In genomic region chrX:152743642-152744041, GRCm38 (mm10) we compare ENCODE assay signal across 30 mouse cellular contexts. TPM values are rescaled to one million over a fixed set of nuclear protein-coding genes. Genes with fewer than 3 reads are reported as not detected.
DNase-seq lines count a peak whose midpoint lies in the region; ATAC-seq and TF ChIP-seq lines count a peak whose summit lies in the region.
"Had no signal": no experiment of that assay in that cellular context is flagged by ENCODE, and none has a peak within 500 bp of the region (broad histone marks: within the 10 kb centered on the region; RNA-seq: fewer than 3 reads in every experiment).

No protein-coding gene starts in this region.

- H3K36me3 ChIP-seq in heart, embryonic 12.5 days: no peaks in the 10 kb centered on the region
- no peaks in the 10 kb centered on the region for H3K36me3 ChIP-seq in heart, embryonic 15.5 days
- no peaks in the 10 kb centered on the region for H3K36me3 ChIP-seq in kidney, embryonic 16.5 days (ENCODE audit: insufficient read depth, low read length)
- no peaks in the 10 kb centered on the region for H3K36me3 ChIP-seq in lung, embryonic 16.5 days (ENCODE audit: control insufficient read depth, insufficient read depth, low read length)
- H3K36me3 ChIP-seq: embryonic facial prominence, embryonic 10.5 days; embryonic facial prominence, embryonic 13.5 days; forebrain, embryonic 12.5 days; forebrain, embryonic 15.5 days; heart, embryonic 10.5 days; hindbrain, embryonic 10.5 days; hindbrain, embryonic 13.5 days; intestine, embryonic 15.5 days had no signal

- H3K4me1 ChIP-seq in heart, embryonic 12.5 days (replicated peaks): peaks cover 15% of the 10 kb centered on the region
- H3K4me1 ChIP-seq in heart, embryonic 15.5 days (replicated peaks): no peaks in the 10 kb centered on the region; the same call in 1 of the 2 replicates
- H3K4me1 ChIP-seq in kidney, embryonic 16.5 days (ENCODE audit: insufficient read depth, low read length): no peaks in the 10 kb centered on the region
- no peaks in the 10 kb centered on the region for H3K4me1 ChIP-seq in lung, embryonic 16.5 days (replicated peaks; ENCODE audit: control insufficient read depth, insufficient read depth, low read length)
- no peaks in the 10 kb centered on the region for H3K4me1 ChIP-seq in lung, adult 2 months (ENCODE audit: control insufficient read depth, insufficient read depth, low read length)
- H3K4me1 ChIP-seq: embryonic facial prominence, embryonic 10.5 days; embryonic facial prominence, embryonic 13.5 days; forebrain, embryonic 12.5 days; forebrain, embryonic 15.5 days; hindbrain, embryonic 10.5 days; hindbrain, embryonic 13.5 days; intestine, embryonic 15.5 days had no signal

- TF ChIP-seq POLR2A in lung, adult 2 months (IDR thresholded peaks at IDR 0.05; ENCODE audit: borderline replicate concordance, extremely low read depth, low read depth, low read length): no peak

- TF ChIP-seq CTCF in lung, adult 2 months (IDR thresholded peaks at IDR 0.05; ENCODE audit: insufficient read depth, low read length): no peak

- no peak for DNase-seq in heart, postnatal 4 days
- no peak for DNase-seq in heart, postnatal 36 days
- no peak for DNase-seq in kidney, postnatal 10 days
- no peak for DNase-seq in lung, adult 2 months
- DNase-seq: adrenal gland, adult 8-10 months; adrenal gland, postnatal 25 days; cerebellum, adult 11-12 months; cerebellum, adult 8-10 months; cerebellum, postnatal 10 days; cerebellum, postnatal 36 days; embryo, embryonic 11 days; gastrocnemius, postnatal 25 days; heart, adult 18-20 months had no signal

- no peak overlapping the region for H3K4me3 ChIP-seq in heart, embryonic 12.5 days
- no peak overlapping the region for H3K4me3 ChIP-seq in heart, embryonic 15.5 days
- H3K4me3 ChIP-seq in kidney, embryonic 16.5 days (ENCODE audit: low read length): no peak overlapping the region
- no peak overlapping the region for H3K4me3 ChIP-seq in lung, embryonic 16.5 days (ENCODE audit: low read length)
- H3K4me3 ChIP-seq in lung, adult 2 months (replicated peaks; ENCODE audit: extremely low read depth, low read depth, low read length): no peak overlapping the region
- H3K4me3 ChIP-seq: embryonic facial prominence, embryonic 10.5 days; embryonic facial prominence, embryonic 13.5 days; forebrain, embryonic 12.5 days; forebrain, embryonic 15.5 days; heart, embryonic 10.5 days; hindbrain, embryonic 10.5 days; hindbrain, embryonic 13.5 days; intestine, embryonic 15.5 days had no signal

- 0 out of 2 replicates have a peak overlapping the region, but pooled peaks have one; percentile 33 for H3K27ac ChIP-seq in heart, embryonic 12.5 days (ENCODE audit: poor library complexity, severe bottlenecking)
- 0 out of 2 replicates have a peak overlapping the region, but pooled peaks have one; percentile 37 for H3K27ac ChIP-seq in heart, embryonic 15.5 days
- H3K27ac ChIP-seq in kidney, embryonic 16.5 days (ENCODE audit: low read length): 0 out of 2 replicates have a peak overlapping the region, but pooled peaks have one; percentile 29
- peak overlapping the region; percentile 59; the same call in 1 of the 2 replicates for H3K27ac ChIP-seq in lung, embryonic 16.5 days (ENCODE audit: low read length)
- H3K27ac ChIP-seq: embryonic facial prominence, embryonic 10.5 days; embryonic facial prominence, embryonic 13.5 days; forebrain, embryonic 12.5 days; forebrain, embryonic 15.5 days; heart, embryonic 10.5 days; hindbrain, embryonic 10.5 days; hindbrain, embryonic 13.5 days; intestine, embryonic 15.5 days had no signal

- 0 out of 2 replicates have a peak, but pooled peaks have one; percentile 36 for ATAC-seq in heart, embryonic 12.5 days (ENCODE audit: insufficient number of reproducible peaks, low FRiP score)
- no peak for ATAC-seq in heart, embryonic 15.5 days (replicated peaks; ENCODE audit: insufficient number of reproducible peaks, insufficient read depth, low FRiP score, low read depth)
- no peak for ATAC-seq in kidney, embryonic 16.5 days (ENCODE audit: low FRiP score, low TSS enrichment)
- ATAC-seq in lung, embryonic 16.5 days (ENCODE audit: low read depth): peak; percentile 52; the same call in 1 of the 2 replicates
- ATAC-seq: activated CD4-positive, CD25-positive, alpha-beta regulatory T cell, adult 4 months; forebrain, embryonic 15.5 days; hindbrain, embryonic 16.5 days; intestine, embryonic 15.5 days had no signal

- no peak overlapping the region for H3K9ac ChIP-seq in heart, embryonic 12.5 days
- H3K9ac ChIP-seq in heart, embryonic 15.5 days: no peak overlapping the region
- H3K9ac ChIP-seq in kidney, embryonic 16.5 days (replicated peaks; ENCODE audit: low read length): no peak overlapping the region
- no peak overlapping the region for H3K9ac ChIP-seq in lung, embryonic 16.5 days (ENCODE audit: low read length)
- H3K9ac ChIP-seq: embryonic facial prominence, embryonic 13.5 days; forebrain, embryonic 12.5 days; forebrain, embryonic 15.5 days; hindbrain, embryonic 13.5 days; intestine, embryonic 15.5 days had no signal

- intact Hi-C loops in heart, postnatal 36 days (cut with DNase I): no loop called here

- no peaks in the 10 kb centered on the region for H3K9me3 ChIP-seq in heart, embryonic 12.5 days (replicated peaks)
- no peaks in the 10 kb centered on the region for H3K9me3 ChIP-seq in heart, embryonic 15.5 days (replicated peaks)
- H3K9me3 ChIP-seq in kidney, embryonic 16.5 days (ENCODE audit: low read length): no peaks in the 10 kb centered on the region
- H3K9me3 ChIP-seq in lung, embryonic 16.5 days (ENCODE audit: control insufficient read depth, low read length): no peaks in the 10 kb centered on the region
- H3K9me3 ChIP-seq: embryonic facial prominence, embryonic 10.5 days; embryonic facial prominence, embryonic 13.5 days; forebrain, embryonic 12.5 days; forebrain, embryonic 15.5 days; heart, embryonic 10.5 days; hindbrain, embryonic 10.5 days; hindbrain, embryonic 13.5 days; intestine, embryonic 15.5 days had no signal

- no peak overlapping the region for H3K4me2 ChIP-seq in heart, embryonic 12.5 days
- H3K4me2 ChIP-seq in heart, embryonic 15.5 days: no peak overlapping the region
- H3K4me2 ChIP-seq in kidney, embryonic 16.5 days (replicated peaks; ENCODE audit: low read depth, low read length): no peak overlapping the region
- no peak overlapping the region for H3K4me2 ChIP-seq in lung, embryonic 16.5 days (ENCODE audit: low read depth, low read length)
- H3K4me2 ChIP-seq: embryonic facial prominence, embryonic 13.5 days; forebrain, embryonic 12.5 days; forebrain, embryonic 15.5 days; hindbrain, embryonic 13.5 days; intestine, embryonic 15.5 days had no signal

- H3K27me3 ChIP-seq in heart, embryonic 12.5 days (replicated peaks): no peaks in the 10 kb centered on the region; the same call in 1 of the 2 replicates
- H3K27me3 ChIP-seq in heart, embryonic 15.5 days: no peaks in the 10 kb centered on the region
- peaks cover 25% of the 10 kb centered on the region; the same call in 1 of the 2 replicates for H3K27me3 ChIP-seq in kidney, embryonic 16.5 days (ENCODE audit: insufficient read depth, low read length)
- no peaks in the 10 kb centered on the region; the same call in none of the 2 replicates for H3K27me3 ChIP-seq in lung, embryonic 16.5 days (ENCODE audit: control insufficient read depth, insufficient read depth, low read depth, low read length)
- H3K27me3 ChIP-seq: forebrain, embryonic 15.5 days; intestine, embryonic 15.5 days had no signal

RNA-seq across cellular contexts. Expression of gene Shroom2, which starts 25.6 kb away (rescaled TPM):
- 5.9 and 7.0 TPM in 2 replicates for polyA plus RNA-seq in heart, embryonic 12.5 days (2016; fragmentation: Nextera tagmentation; extraction: Ambion mirVana)
- 10 to 100 TPM; 10.3 to 12.7 TPM for total RNA-seq in heart, postnatal 4 days (2021)
- polyA plus RNA-seq in heart, embryonic 15.5 days (2015; fragmentation: Nextera tagmentation; extraction: Ambion mirVana): 3.2 and 3.9 TPM in 2 replicates
- total RNA-seq in heart, postnatal 36 days (2021): 1 to 10 TPM; 3.5 to 5.7 TPM
- 6.4 and 6.6 TPM in 2 replicates for polyA plus RNA-seq in kidney, embryonic 16.5 days (2015; fragmentation: Nextera tagmentation; extraction: Ambion mirVana)
- polyA plus RNA-seq in lung, embryonic 16.5 days (2015; fragmentation: Nextera tagmentation; extraction: Ambion mirVana): 7.2 and 8.5 TPM in 2 replicates
- 4.8 and 5.2 TPM in 2 replicates for polyA plus RNA-seq in lung, adult 2 months (2012; rRNA removed)
- polyA plus RNA-seq: activated CD4-positive, CD25-positive, alpha-beta regulatory T cell, adult 4 months; erythroblast, embryonic 14.5 days had no signal

RNA-seq across cellular contexts. Expression of gene Gpr143, which starts 38.1 kb away (rescaled TPM):
- polyA plus RNA-seq in heart, embryonic 12.5 days (2016; fragmentation: Nextera tagmentation; extraction: Ambion mirVana): 0.24 TPM in 1 of 2 replicates, not detected in the other
- not detected for total RNA-seq in heart, postnatal 4 days (2021)
- 0.13 and 0.18 TPM in 2 replicates for polyA plus RNA-seq in heart, embryonic 15.5 days (2015; fragmentation: Nextera tagmentation; extraction: Ambion mirVana)
- total RNA-seq in heart, postnatal 36 days (2021): not detected
- 0.10 TPM in 2 replicates for polyA plus RNA-seq in kidney, embryonic 16.5 days (2015; fragmentation: Nextera tagmentation; extraction: Ambion mirVana)
- polyA plus RNA-seq in lung, embryonic 16.5 days (2015; fragmentation: Nextera tagmentation; extraction: Ambion mirVana): 0.36 TPM in 1 of 2 replicates, not detected in the other
- polyA plus RNA-seq in lung, adult 2 months (2012; rRNA removed): 0.35 and 0.51 TPM in 2 replicates
- total RNA-seq: adrenal gland, postnatal 25 days; gastrocnemius, adult 8-10 months; gastrocnemius, postnatal 25 days had no signal
- polyA plus RNA-seq: activated CD4-positive, CD25-positive, alpha-beta regulatory T cell, adult 4 months; erythroblast, embryonic 14.5 days; gonadal fat pad, adult 2 months; heart, embryonic 10.5 days; hindbrain, embryonic 13.5 days had no signal

Comparison
In these comparisons a context has a peak if more than half of its experiments do, and no peak if none do; other contexts are left out.
1. ATAC-seq: peak in heart, embryonic 12.5 days (single experiment) and lung, embryonic 16.5 days (single experiment); none in heart, embryonic 15.5 days (single experiment) and kidney, embryonic 16.5 days (single experiment).
2. Peak in every context shown above with its lines, with median percentiles within 50 percentile points of each other: H3K27ac ChIP-seq.